Mouse (Mus musculus) lung, postnatal 0 days (tissue): ENCODE measurements around the gene Bloc1s5. TPM values are rescaled to one million over a fixed set of nuclear protein-coding genes. Genes with fewer than 3 reads are reported as not detected.
"Not testable (repeated sequence)": the region's sequence is repeated elsewhere in the genome, so short reads cannot be mapped to it uniquely, and the experiment has no call there.

Experiments
- ATAC-seq: fragments of 200-750 bp; cut with Nextera tagmentation; 2 replicates; pipeline ENCODE4 v1.8.0; 2017; ENCODE audit warnings: moderate library complexity
- DNase-seq: peaks from one replicate; pipeline ENCODE4 v3.0.0-alpha.2; 2016; ENCODE audit warnings: low spot score
- H3K27ac ChIP-seq: fragments of 300-500 bp; sonication (generic); 2 replicates; pipeline ENCODE4 v1.5.1; 2014; ENCODE audit warnings: antibody characterized with exemption, mild to moderate bottlenecking, low read length, mixed read lengths
- H3K27me3 ChIP-seq: fragments of 300-500 bp; sonication (generic); replicated peaks from 2 replicates; pipeline ENCODE4 v1.6.1; 2014; ENCODE audit warnings: low read length, mixed read lengths; ENCODE audit not compliant: insufficient read depth
- H3K36me3 ChIP-seq: fragments of 300-500 bp; sonication (generic); 2 replicates; pipeline ENCODE4 v1.6.1; 2014; ENCODE audit warnings: low read length, mixed read lengths; ENCODE audit not compliant: insufficient read depth
- H3K4me1 ChIP-seq: fragments of 300-500 bp; sonication (generic); 2 replicates; pipeline ENCODE4 v1.6.1; 2014; ENCODE audit warnings: antibody characterized with exemption, low read depth, low read length, mixed read lengths; ENCODE audit not compliant: insufficient read depth
- H3K4me2 ChIP-seq: fragments of 300-500 bp; sonication (generic); replicated peaks from 2 replicates; pipeline ENCODE4 v1.6.1; 2014; ENCODE audit warnings: low read depth, mild to moderate bottlenecking, low read length, moderate library complexity, mixed read lengths
- H3K4me3 ChIP-seq: fragments of 300-500 bp; sonication (generic); 2 replicates; pipeline ENCODE4 v1.5.1; 2014; ENCODE audit warnings: low read depth, low read length
- H3K9ac ChIP-seq: fragments of 300-500 bp; sonication (generic); replicated peaks from 2 replicates; pipeline ENCODE4 v1.6.1; 2014; ENCODE audit warnings: low read depth, mild to moderate bottlenecking
- H3K9me3 ChIP-seq: fragments of 300-500 bp; sonication (generic); 2 replicates; pipeline ENCODE4 v1.6.1; 2016; ENCODE audit warnings: low read length, mixed read lengths
- CTCF ChIP-seq: IDR thresholded peaks from 2 replicates; pipeline ENCODE4 v1.5.1; 2016; ENCODE audit warnings: antibody characterized with exemption, mild to moderate bottlenecking
- EP300 ChIP-seq: IDR thresholded peaks from 2 replicates; pipeline ENCODE4 v1.6.1; 2016; ENCODE audit warnings: antibody characterized with exemption, mild to moderate bottlenecking, control low read depth
- WGBS: fragments of 180-500 bp; shearing (Covaris S2); extraction: QIAGEN DNeasy Blood & Tissue Kit; methylation state at CpG from one replicate; pipeline ENCODE4 v1.1.7; 2014; 5-methylcytosine and 5-hydroxymethylcytosine counted together
- polyA plus RNA-seq: library from polyadenylated mRNA; unstranded; fragments of >200 nt; fragmentation: Nextera tagmentation; extraction: Ambion mirVana; gene quantifications from 2 replicates; pipeline ENCODE4 v1.2.1, GENCODE M21; 2015

Gene Bloc1s5
- polyA plus RNA-seq, 1 experiment from 2014 or later: 13.6 TPM

DNA sequence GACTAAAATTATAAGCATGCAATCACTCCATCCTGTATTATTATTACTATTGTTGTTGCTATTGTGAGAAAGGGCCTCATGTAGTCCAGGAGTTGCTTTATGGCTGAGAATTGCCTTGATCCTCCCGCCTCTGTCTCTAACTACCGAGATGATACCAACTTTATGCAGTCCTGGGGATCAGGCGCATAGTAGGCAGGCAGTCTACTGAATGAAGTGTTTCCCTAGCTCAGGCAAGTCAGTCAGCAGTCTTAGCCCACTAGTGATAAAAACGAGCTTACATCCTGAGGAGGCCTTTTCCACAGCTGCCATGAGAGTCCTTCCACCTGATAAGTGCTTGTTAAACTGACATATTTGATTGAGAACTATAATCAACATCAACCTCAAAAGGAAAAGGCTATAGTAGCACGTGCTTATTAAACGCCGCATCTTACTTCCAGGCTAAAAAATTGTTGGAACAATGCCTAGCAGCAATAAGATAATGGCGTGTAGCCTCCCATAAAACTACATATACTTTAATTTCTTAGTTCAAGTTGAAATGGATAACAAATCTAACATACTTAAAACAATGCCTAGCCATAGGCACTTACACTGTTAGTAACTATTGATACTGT lies 10.5 kb downstream of the Bloc1s5 start:
- H3K4me2 ChIP-seq: no peak overlapping the region
- H3K4me3 ChIP-seq: no peak overlapping the region
- no peaks in the 10 kb centered on the region for H3K36me3 ChIP-seq
- H3K27me3 ChIP-seq: no peaks in the 10 kb centered on the region
- no peak for DNase-seq
- no peak overlapping the region for H3K9ac ChIP-seq
- 66% methylated on average over 8 of the region's 8 CpGs for WGBS
- H3K27ac ChIP-seq: no peak overlapping the region
- ATAC-seq: no peak
- no peaks in the 10 kb centered on the region for H3K4me1 ChIP-seq
- TF ChIP-seq CTCF: no peak
- TF ChIP-seq EP300: no peak
- no peaks in the 10 kb centered on the region for H3K9me3 ChIP-seq

DNA sequence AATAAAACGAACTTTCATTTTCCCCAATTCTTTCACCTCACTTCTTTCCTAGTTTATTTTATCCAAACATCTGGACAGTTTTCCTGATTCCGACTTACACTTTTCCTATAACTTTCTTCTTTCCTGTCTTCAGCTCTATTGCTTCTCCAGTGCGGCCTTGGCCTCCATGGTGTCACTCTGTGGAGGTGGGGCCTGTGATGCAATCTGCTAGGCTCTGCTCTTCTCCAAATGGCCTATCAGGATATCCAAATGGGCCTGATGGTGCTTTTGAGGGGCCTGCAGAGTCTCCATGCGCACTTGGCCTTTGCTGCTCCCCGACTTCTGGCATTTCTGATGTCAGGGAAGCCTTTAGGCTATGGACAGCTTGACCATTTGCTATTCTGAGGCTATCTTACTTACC lies 11.6 kb downstream of the Bloc1s5 start:
- Histone ChIP-seq H3K27ac (no peak overlapping the region), H3K9me3 (no peaks in the 10 kb centered on the region), H3K4me3 (no peak overlapping the region), H3K27me3 (no peaks in the 10 kb centered on the region), H3K4me2 (no peak overlapping the region), H3K9ac (no peak overlapping the region), H3K4me1 (no peaks in the 10 kb centered on the region), H3K36me3 (no peaks in the 10 kb centered on the region)
- DNase-seq (no peak), ATAC-seq (no peak)
- TF ChIP-seq EP300 (no peak), CTCF (no peak)
- WGBS: 91% methylated on average over 5 of the region's 5 CpGs

- DNase-seq, H3K9ac ChIP-seq, ATAC-seq, H3K27me3 ChIP-seq, H3K9me3 ChIP-seq, H3K27ac ChIP-seq, H3K36me3 ChIP-seq, H3K4me1 ChIP-seq, H3K4me3 ChIP-seq, H3K4me2 ChIP-seq: not testable (repeated sequence)
- 71% methylated on average over 3 of the region's 4 CpGs for WGBS
Measured at GRCm38 (mm10) chr13:38618001-38618630, 16.8 kb downstream of the Bloc1s5 start.

DNA sequence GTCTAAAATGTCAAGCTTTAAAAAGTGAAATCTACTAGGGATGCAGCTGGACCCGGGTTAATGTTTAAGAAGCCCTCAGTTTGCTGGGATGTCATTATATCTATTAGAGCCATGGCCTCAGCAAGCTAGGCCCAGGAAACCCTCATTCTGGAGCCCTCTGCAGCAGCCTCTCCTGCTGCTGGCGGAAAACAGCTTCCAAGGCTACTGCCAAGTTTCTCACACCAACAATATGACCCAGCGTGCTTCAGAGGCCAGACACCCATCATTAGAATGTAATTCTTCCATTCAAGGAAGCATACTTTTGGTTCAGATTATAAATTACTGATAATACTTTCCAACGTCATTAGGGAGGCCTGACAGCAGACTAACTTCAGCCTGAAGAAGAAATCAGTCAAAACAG lies 18.0 kb downstream of the Bloc1s5 start:
- H3K9ac ChIP-seq: no peak overlapping the region
- TF ChIP-seq CTCF: no peak
- TF ChIP-seq EP300: no peak
- DNase-seq: peak; percentile 58
- H3K9me3 ChIP-seq: no peaks in the 10 kb centered on the region
- H3K4me2 ChIP-seq: no peak overlapping the region
- H3K4me1 ChIP-seq: no peaks in the 10 kb centered on the region
- ATAC-seq: peak; percentile 55; the same call in 1 of the 2 replicates
- WGBS: 53% methylated on average over 4 of the region's 4 CpGs
- H3K4me3 ChIP-seq: no peak overlapping the region
- no peaks in the 10 kb centered on the region for H3K36me3 ChIP-seq
- H3K27ac ChIP-seq: no peak overlapping the region
- H3K27me3 ChIP-seq: no peaks in the 10 kb centered on the region

DNA sequence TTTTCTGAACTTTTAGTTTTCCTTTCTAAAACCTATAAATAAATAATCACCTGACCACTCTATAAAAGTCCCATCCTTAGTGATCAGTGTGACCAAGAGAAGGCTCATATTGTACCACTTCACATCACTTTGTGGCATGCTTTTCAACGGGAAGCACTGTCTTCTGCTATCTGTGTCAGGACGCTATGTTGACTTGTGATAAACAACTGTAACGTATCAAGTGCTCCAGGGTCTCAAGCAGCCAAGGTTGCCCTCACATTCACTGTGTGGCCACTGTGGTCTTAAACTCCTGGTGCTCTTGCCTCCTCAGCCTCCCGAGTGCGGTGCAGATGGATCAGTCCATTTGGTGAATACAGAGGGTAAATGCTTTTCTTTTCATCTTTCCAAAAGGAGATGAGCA lies 19.3 kb downstream of the Bloc1s5 start:
- 73% methylated on average over 5 of the region's 5 CpGs for WGBS

DNA sequence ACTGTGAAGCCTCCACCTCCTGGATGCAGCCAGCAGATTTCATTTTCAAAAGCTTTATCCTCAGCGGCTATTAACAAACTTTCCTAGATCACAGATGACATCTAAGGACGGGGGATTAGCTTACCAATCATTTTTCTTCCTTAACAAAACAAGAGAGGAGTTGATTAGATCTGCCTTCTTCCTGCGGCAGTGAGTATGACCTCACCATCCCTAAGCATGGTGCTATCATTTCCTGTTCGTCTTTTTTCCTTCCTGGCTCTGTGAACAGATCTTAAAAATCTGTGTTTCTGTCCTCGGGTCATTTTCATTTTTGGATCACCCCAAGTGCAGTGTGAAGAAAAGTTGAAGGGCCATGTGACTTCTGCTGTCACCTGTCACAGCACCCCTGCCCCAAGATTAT lies 20.6 kb downstream of the Bloc1s5 start:
- H3K27me3 ChIP-seq: no peaks in the 10 kb centered on the region
- no peaks in the 10 kb centered on the region for H3K4me1 ChIP-seq
- WGBS: 40% methylated on average over 5 of the region's 5 CpGs
- H3K36me3 ChIP-seq: no peaks in the 10 kb centered on the region
- H3K4me3 ChIP-seq: no peak overlapping the region
- peak overlapping the region; percentile 66 for H3K27ac ChIP-seq
- peak; percentile 58 for ATAC-seq
- DNase-seq: peak; percentile 46
- peak; percentile 57; the same call in 1 of the 2 replicates for TF ChIP-seq EP300
- no peak for TF ChIP-seq CTCF
- no peaks in the 10 kb centered on the region for H3K9me3 ChIP-seq
- H3K4me2 ChIP-seq: 0 out of 2 replicates have a peak overlapping the region, but pooled peaks have one; percentile 30
- no peak overlapping the region for H3K9ac ChIP-seq

More for the DNA sequence above, 19.3 kb downstream of the Bloc1s5 start:
- Histone ChIP-seq H3K27me3 (no peaks in the 10 kb centered on the region), H3K4me1 (no peaks in the 10 kb centered on the region), H3K9me3 (no peaks in the 10 kb centered on the region), H3K4me2 (no peak overlapping the region), H3K4me3 (no peak overlapping the region), H3K27ac (no peak overlapping the region), H3K9ac (no peak overlapping the region), H3K36me3 (no peaks in the 10 kb centered on the region)
- ATAC-seq (no peak), DNase-seq (no peak)
- TF ChIP-seq EP300 (no peak), CTCF (no peak)
